Mouse (Mus musculus): ENCODE data around the gene Cfap61.

Gene Cfap61

GRCm38 (mm10) chr2:146083326-146083871 lies 148.8 kb downstream of the Cfap61 start:
- DNase-seq (ENCODE audit: low spot score) = no peak

GRCm38 (mm10) chr2:146087411-146087810 lies 152.8 kb downstream of the Cfap61 start:
- no peak for DNase-seq (ENCODE audit: low spot score)

DNA sequence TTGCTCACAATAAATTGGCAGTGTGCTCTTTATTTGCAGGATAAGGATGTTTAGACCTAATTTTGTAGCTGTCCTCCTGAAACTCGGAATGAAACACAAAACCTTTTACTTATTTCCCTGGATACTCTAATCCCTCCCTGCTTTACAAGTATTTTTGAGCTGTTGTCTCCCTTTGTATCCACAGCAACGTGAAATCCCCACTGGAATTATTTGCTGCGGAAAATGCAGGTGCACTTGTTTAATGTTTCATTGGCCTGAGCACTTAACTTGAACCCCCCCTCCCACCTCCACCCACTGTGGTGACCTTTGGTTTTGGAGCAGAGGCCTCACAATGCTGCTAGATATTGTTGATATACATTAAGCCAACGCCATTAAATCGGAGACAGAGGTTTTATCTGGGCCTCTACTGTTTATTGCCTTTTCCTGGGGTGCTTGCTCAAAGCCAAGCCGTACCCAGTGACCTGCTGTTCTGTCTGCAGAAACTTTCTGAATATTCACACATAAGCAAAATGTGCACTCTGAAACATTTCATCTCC lies 154.6 kb downstream of the Cfap61 start:
- no peak for DNase-seq (ENCODE audit: low spot score)

DNA sequence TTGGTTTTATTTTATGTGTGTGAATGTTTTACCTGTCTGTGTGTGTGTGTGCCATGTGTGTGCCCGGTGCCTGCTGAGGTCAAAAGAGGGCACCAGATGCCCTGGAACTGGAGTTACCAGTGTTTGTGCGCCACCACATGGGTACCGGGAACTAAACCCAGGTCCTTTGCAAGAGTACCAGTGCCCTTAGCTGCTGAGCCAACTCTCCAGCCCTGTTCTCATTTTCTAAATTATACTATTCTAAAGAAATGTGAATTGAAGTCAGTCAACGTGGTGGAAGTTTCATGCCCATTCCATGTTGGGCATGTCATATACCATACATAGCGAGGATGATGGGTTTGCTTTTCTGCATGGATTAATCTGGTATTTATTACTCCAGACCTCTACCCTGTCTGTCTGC lies 162.9 kb downstream of the Cfap61 start:
- no peak for DNase-seq (ENCODE audit: low spot score)

- no peak for DNase-seq (ENCODE audit: low spot score)
Measured at GRCm38 (mm10) chr2:146098853-146099717, 164.5 kb downstream of the Cfap61 start.

DNA sequence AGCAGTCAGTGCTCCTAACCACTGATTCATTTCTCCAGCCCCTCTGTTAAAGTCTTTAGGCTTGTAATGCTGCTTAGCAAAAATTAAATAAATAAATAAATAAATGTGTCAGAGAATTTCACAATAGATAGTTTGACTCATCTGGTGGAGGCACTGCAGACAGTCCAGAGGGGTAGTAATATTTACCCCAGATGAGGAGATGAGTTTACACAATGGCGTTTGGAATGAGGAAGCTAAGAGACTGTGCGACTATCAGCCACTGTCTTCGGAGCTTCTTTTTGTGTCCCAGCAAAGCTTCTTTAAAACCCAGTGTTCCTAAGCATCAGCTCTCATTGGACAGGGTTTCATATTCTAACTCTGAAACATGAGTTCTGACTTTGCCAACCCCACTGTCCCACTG lies 165.3 kb downstream of the Cfap61 start:
- DNase-seq (ENCODE audit: low spot score) = no peak

- no peak for DNase-seq (ENCODE audit: low spot score)
Measured at GRCm38 (mm10) chr2:146100489-146101060, 166.0 kb downstream of the Cfap61 start.

GRCm38 (mm10) chr2:146102600-146102999 lies 168.0 kb downstream of the Cfap61 start:
- no peak for DNase-seq (ENCODE audit: low spot score)

GRCm38 (mm10) chr2:146105341-146105740 lies 170.8 kb downstream of the Cfap61 start:
- DNase-seq (ENCODE audit: low spot score) = no peak

DNA sequence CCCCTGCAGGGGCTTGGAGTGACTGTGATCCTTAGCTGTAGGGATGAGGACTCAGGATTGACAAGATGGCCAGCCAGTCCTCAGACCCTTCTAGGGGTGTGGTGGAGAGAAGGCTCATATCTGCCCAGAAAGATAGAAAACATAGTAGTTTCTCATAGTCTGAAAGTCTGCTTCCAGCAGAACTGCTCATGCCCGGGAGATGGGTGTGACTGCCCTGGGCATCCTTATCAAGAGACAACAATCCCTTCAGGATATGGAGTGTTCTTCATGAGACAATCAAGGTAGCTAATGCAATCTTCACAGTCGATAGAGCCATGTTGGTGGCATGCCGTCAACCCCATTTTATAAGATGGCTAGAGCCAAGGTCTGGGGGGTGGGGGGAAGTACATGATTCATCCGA lies 173.4 kb downstream of the Cfap61 start:
- no peak for DNase-seq (ENCODE audit: low spot score)

DNA sequence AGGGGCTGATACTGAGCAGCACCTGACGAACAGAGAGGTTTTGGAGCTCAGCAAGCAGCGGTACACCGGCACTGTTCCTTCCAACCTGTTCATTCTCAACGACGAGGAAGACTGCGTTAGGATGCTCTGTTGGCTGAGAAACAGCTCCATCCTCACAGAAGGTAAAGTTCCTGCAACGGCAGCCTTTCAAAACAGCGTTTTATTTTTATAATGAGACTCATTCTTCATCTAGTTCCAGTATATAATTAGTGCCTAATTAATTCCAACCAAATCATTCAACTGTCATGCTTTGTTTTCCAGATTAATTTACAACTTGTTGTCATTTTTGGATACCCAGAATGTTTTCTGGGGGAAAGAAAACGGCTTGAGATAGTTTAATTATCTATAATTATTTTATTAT lies 175.3 kb downstream of the Cfap61 start:
- no peak for DNase-seq (ENCODE audit: low spot score)

GRCm38 (mm10) chr2:146116282-146116681 lies 181.7 kb downstream of the Cfap61 start:
- DNase-seq (ENCODE audit: low spot score) = no peak

GRCm38 (mm10) chr2:146116726-146117125 lies 182.1 kb downstream of the Cfap61 start:
- no peak for DNase-seq (ENCODE audit: low spot score)

DNA sequence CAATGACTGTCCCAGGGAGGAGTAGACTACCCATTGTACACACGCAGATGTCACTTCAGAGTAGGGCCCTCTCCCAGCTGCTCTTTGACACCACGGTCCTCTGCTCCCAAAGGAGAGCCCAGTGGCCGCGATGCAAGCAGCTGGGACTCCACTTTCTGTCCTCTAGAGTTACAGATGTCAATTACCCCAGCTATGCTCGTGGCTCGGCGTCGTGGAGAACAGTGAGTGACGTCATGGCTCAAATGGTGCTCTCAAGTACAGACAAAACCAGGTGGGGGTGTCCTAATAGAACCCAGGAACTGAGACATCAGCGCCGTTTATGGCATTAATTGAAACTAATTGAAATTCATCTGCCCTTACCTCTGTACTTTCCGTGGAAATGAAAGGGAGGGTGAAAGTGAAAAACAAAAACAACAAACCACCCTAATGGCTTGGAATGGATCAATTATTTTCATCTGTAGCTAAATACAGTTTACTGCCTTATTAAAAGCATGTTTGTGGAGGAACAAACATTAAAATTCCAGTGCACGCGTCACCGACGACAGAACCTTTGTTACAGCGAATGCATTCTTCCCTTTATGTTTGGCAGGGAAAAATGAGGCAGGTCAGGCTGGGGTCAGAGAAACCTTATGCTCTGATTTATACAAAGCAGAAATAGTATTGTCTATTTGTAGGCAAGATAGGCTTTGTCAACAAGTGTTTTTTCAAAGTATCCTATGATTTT lies 182.8 kb downstream of the Cfap61 start:
- no peak for DNase-seq (ENCODE audit: low spot score)

DNA sequence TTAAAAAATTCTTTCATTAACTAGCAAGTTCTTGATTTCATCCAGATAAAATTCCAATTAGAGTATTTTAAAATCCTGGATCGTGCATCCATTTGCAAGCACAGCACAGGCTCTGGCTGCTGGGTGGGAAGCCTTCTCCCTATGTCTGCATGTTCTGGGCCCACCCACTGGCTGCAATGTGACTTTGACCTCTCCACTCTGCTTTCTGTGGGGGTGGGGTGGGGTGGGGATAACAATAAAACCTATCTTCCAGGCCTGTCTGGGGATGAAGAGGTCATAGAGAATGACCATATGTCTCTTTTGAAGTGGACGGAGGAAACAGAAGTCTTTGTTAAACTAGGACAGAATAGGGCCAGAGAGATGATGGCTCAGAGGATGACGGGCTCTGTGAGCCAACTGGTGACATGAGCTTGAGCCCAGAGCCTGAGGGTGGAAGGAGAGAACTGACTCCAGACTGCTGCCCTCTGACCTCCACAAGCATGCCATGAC lies 183.4 kb downstream of the Cfap61 start:
- no peak for DNase-seq (ENCODE audit: low spot score)

DNA sequence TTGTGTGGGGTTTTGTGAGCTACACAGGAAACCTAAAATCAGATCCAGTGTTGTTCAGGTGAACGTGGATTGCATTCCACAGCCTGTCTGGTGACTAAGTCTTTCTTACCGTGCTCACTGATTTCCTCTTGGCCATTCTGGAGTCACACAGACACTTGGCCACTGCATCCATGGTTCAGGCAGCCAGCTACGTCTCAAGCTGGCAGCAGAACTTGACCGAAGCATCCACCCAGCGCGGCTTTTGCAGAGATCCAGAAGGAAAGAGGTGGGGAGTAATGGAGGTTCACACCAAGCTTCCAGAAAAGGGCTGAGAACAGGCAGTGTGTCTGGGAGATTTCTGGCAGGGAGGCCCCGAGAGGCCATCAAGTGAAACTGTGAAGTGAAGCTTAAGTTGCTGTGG lies 187.0 kb downstream of the Cfap61 start:
- no peak for DNase-seq (ENCODE audit: low spot score)

- no peak for DNase-seq (ENCODE audit: low spot score)
Measured at GRCm38 (mm10) chr2:146125129-146125528, 190.5 kb downstream of the Cfap61 start.

DNA sequence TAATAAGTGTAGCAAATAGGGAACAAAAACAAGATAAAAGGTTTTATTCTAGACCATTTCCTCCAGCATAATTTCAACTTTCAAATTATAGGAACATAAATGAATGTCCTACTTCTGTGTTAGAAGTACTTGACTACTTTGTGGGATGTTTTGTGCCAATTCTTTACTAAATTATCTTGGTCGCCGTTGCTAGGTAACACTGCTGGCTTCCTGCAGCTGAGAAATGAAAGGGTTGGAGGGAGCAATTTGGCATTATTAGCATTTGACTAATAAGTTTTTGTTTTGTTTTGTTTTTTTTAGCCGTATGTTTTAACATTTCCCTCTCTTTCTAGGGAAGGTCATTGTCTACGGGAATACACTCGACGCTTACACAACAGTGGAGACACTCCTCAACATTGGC lies 194.0 kb downstream of the Cfap61 start:
- no peak for DNase-seq (ENCODE audit: low spot score)

DNA sequence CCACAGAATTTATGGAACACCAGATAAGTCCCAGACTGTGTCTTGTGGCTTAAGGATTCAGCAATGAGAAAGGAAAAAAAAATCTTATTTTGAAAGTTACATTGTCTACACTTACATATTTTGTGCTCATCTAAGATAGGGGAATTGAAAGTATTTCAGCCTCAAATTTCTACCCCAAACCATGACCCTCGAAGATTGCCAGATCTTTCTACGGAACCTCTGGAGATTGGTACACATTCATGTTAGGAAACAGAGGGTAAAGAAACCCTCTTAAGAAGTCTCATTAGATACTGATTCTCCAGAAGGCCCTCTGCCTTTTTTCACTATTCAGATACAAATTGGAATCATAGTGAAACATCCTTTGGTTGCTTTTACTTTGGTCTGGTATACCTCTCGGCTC lies 195.9 kb downstream of the Cfap61 start:
- DNase-seq (ENCODE audit: low spot score) = no peak

- DNase-seq (ENCODE audit: low spot score) = no peak
Measured at GRCm38 (mm10) chr2:146134275-146134674, 199.7 kb downstream of the Cfap61 start.

- no peak for DNase-seq (ENCODE audit: low spot score)
Measured at GRCm38 (mm10) chr2:146140711-146141110, 206.1 kb downstream of the Cfap61 start.

- no peak for DNase-seq (ENCODE audit: low spot score)
Measured at GRCm38 (mm10) chr2:146147306-146147705, 212.7 kb downstream of the Cfap61 start.

Data from ovary, postnatal 10 days (tissue).